Mouse (Mus musculus): ENCODE measurements around the gene Cbfa2t3. TPM values are rescaled to one million over a fixed set of nuclear protein-coding genes. Genes with fewer than 3 reads are reported as not detected.

Cbfa2t3 gene
- polyA plus RNA-seq, 1 experiment from 2014 or later = 23.9 TPM

GRCm38 (mm10) chr8:122737071-122737470 is 38.2 kb upstream of the Cbfa2t3 start:
- H3K4me2 ChIP-seq (ENCODE audit: low read depth, low read length) = no peak overlapping the region
- H3K4me1 ChIP-seq (ENCODE audit: control insufficient read depth, insufficient read depth, low read length) = peaks cover 68% of the 10 kb centered on the region
- H3K9ac ChIP-seq (replicated peaks; ENCODE audit: low read depth, low read length) = no peak overlapping the region
- ATAC-seq (ENCODE audit: low read depth) = no peak
- 58% methylated on average over 4 of the region's 4 CpGs for WGBS
- no peaks in the 10 kb centered on the region for H3K9me3 ChIP-seq (ENCODE audit: control insufficient read depth, low read length)
- no peaks in the 10 kb centered on the region for H3K36me3 ChIP-seq (ENCODE audit: control insufficient read depth, insufficient read depth, low read length)
- H3K27ac ChIP-seq (ENCODE audit: low read depth, low read length) = peak overlapping the region; percentile 90
- no peaks in the 10 kb centered on the region for H3K27me3 ChIP-seq (ENCODE audit: control insufficient read depth, insufficient read depth, low read length)
- H3K4me3 ChIP-seq (ENCODE audit: low read depth, low read length) = no peak overlapping the region

DNA sequence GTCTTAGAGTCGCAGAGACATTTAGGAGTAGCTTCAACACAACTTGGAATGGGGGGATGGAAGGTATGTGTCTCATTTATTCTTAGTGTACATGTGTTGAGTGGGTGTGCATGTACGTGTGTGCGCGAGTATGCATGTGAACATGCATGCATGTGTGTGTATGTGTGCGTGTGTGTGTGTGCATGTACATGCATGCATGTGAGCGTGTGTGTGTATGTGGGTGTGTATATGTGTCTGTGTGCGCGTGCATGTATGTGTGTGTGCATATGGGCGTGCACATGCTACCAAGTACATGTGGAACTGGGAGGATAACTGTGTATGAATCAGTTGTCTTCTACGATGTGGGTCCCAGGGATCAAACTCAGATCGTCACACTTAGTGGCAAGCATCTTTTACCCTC is 37.7 kb upstream of the Cbfa2t3 start:
- Histone ChIP-seq H3K27me3 (ENCODE audit: control insufficient read depth, insufficient read depth, low read length) (no peaks in the 10 kb centered on the region), H3K4me1 (ENCODE audit: control insufficient read depth, insufficient read depth, low read length) (peaks cover 64% of the 10 kb centered on the region), H3K27ac (ENCODE audit: low read depth, low read length) (peak overlapping the region; percentile 90), H3K36me3 (ENCODE audit: control insufficient read depth, insufficient read depth, low read length) (no peaks in the 10 kb centered on the region), H3K9me3 (ENCODE audit: control insufficient read depth, low read length) (no peaks in the 10 kb centered on the region), H3K9ac (replicated peaks; ENCODE audit: low read depth, low read length) (no peak overlapping the region), H3K4me3 (ENCODE audit: low read depth, low read length) (no peak overlapping the region), H3K4me2 (ENCODE audit: low read depth, low read length) (no peak overlapping the region)
- WGBS = 92% methylated on average over 11 of the region's 11 CpGs
- no peak for ATAC-seq (ENCODE audit: low read depth)

DNA sequence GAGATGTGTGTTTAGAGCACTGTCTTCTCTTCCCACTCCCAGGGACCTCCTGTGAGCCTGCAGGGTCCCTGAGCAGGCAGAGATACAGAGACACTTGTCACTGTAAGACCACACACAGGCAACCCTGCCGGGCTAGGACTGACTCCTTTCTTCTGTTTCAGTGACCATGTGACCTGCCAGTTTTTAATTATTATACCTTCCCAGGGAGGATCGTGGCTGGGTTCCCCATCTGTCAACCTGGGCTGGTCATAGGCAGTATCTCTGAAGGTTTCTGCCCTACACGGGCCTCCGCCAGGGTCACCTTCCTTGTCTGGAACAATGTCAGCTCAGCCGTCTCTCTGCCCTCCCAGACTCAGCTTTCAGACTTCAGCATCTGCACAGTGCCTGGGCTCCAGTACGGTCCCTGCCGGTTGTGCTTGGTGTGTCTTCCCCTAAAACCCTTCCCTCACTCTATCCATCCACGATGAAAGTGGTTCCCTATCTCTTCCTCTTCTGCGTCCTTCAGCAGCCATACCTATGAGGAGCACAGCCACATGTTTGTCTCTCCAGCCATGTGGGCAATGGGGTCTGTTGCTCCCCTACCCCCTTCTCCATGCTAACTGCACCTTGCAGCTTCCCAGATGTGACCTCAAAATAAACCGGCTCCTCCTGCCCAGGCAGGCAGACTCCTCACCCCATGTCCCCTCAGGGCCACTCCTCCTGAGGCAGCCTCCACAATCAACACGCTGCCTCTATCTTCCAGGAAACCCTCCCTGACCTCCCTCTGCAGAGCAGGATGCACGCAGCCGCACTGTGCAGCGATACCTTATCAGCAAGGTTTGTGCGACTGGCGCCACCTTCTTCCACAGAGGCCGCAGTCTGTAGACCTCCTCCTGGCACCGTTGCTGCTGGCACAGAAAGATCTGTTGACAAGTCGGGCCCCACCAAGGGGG is 36.9 kb upstream of the Cbfa2t3 start:
- no peak overlapping the region for H3K4me3 ChIP-seq (ENCODE audit: low read depth, low read length)
- H3K27ac ChIP-seq (ENCODE audit: low read depth, low read length) = peak overlapping the region; percentile 65
- peaks cover 56% of the 10 kb centered on the region for H3K4me1 ChIP-seq (ENCODE audit: control insufficient read depth, insufficient read depth, low read length)
- WGBS = 50% methylated on average over 19 of the region's 19 CpGs
- no peaks in the 10 kb centered on the region for H3K27me3 ChIP-seq (ENCODE audit: control insufficient read depth, insufficient read depth, low read length)
- no peak overlapping the region for H3K9ac ChIP-seq (replicated peaks; ENCODE audit: low read depth, low read length)
- H3K9me3 ChIP-seq (ENCODE audit: control insufficient read depth, low read length) = no peaks in the 10 kb centered on the region
- no peak for ATAC-seq (ENCODE audit: low read depth)
- no peak overlapping the region for H3K4me2 ChIP-seq (ENCODE audit: low read depth, low read length)
- H3K36me3 ChIP-seq (ENCODE audit: control insufficient read depth, insufficient read depth, low read length) = no peaks in the 10 kb centered on the region

GRCm38 (mm10) chr8:122735110-122735509 is 36.2 kb upstream of the Cbfa2t3 start:
- no peaks in the 10 kb centered on the region for H3K9me3 ChIP-seq (ENCODE audit: control insufficient read depth, low read length)
- H3K4me2 ChIP-seq (ENCODE audit: low read depth, low read length) = no peak overlapping the region
- no peaks in the 10 kb centered on the region for H3K27me3 ChIP-seq (ENCODE audit: control insufficient read depth, insufficient read depth, low read length)
- no peaks in the 10 kb centered on the region for H3K36me3 ChIP-seq (ENCODE audit: control insufficient read depth, insufficient read depth, low read length)
- no peak overlapping the region for H3K9ac ChIP-seq (replicated peaks; ENCODE audit: low read depth, low read length)
- no peak overlapping the region for H3K4me3 ChIP-seq (ENCODE audit: low read depth, low read length)
- peaks cover 52% of the 10 kb centered on the region for H3K4me1 ChIP-seq (ENCODE audit: control insufficient read depth, insufficient read depth, low read length)
- 61% methylated on average over 3 of the region's 3 CpGs for WGBS
- no peak for ATAC-seq (ENCODE audit: low read depth)
- peak overlapping the region; percentile 65 for H3K27ac ChIP-seq (ENCODE audit: low read depth, low read length)

DNA sequence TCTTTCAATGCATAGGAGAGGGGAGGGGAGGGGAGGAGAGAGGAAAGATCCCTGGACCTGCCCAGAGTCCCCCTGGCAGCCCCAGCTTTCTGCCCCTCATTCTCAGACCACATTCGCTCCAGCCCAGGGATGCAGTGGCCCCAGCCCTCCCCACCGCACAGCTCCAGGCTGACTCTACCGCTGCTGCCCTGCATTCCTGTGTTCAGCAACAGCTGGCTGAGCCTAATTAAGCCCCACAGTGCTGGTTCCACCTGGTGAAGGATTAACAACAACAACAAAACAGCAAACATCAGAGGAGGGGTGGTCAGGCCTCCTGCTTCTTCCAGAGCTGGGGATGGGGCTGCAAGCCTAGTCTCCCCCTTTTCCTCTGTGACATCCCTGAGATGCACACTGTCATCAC is 29.7 kb upstream of the Cbfa2t3 start:
- no peak overlapping the region for H3K27ac ChIP-seq (ENCODE audit: low read depth, low read length)
- no peaks in the 10 kb centered on the region for H3K27me3 ChIP-seq (ENCODE audit: control insufficient read depth, insufficient read depth, low read length)
- no peak overlapping the region for H3K9ac ChIP-seq (replicated peaks; ENCODE audit: low read depth, low read length)
- H3K4me2 ChIP-seq (ENCODE audit: low read depth, low read length) = no peak overlapping the region
- no peak overlapping the region for H3K4me3 ChIP-seq (ENCODE audit: low read depth, low read length)
- 0 out of 2 replicates have a peak, but pooled peaks have one; percentile 11 for ATAC-seq (ENCODE audit: low read depth)
- H3K4me1 ChIP-seq (ENCODE audit: control insufficient read depth, insufficient read depth, low read length) = 0 out of 2 replicates have a peak, but pooled peaks cover 3% of the 10 kb centered on the region
- WGBS = 12% methylated on average over 3 of the region's 3 CpGs
- H3K9me3 ChIP-seq (ENCODE audit: control insufficient read depth, low read length) = no peaks in the 10 kb centered on the region
- no peaks in the 10 kb centered on the region for H3K36me3 ChIP-seq (ENCODE audit: control insufficient read depth, insufficient read depth, low read length)

GRCm38 (mm10) chr8:122727412-122727811 is 28.5 kb upstream of the Cbfa2t3 start:
- Histone ChIP-seq H3K27ac (ENCODE audit: low read depth, low read length) (no peak overlapping the region), H3K4me3 (ENCODE audit: low read depth, low read length) (no peak overlapping the region), H3K9me3 (ENCODE audit: control insufficient read depth, low read length) (no peaks in the 10 kb centered on the region), H3K36me3 (ENCODE audit: control insufficient read depth, insufficient read depth, low read length) (no peaks in the 10 kb centered on the region), H3K4me2 (ENCODE audit: low read depth, low read length) (no peak overlapping the region), H3K27me3 (ENCODE audit: control insufficient read depth, insufficient read depth, low read length) (no peaks in the 10 kb centered on the region), H3K9ac (replicated peaks; ENCODE audit: low read depth, low read length) (no peak overlapping the region), H3K4me1 (ENCODE audit: control insufficient read depth, insufficient read depth, low read length) (0 out of 2 replicates have a peak, but pooled peaks cover 3% of the 10 kb centered on the region)
- ATAC-seq (ENCODE audit: low read depth) = no peak
- WGBS = 70% methylated on average over 5 of the region's 5 CpGs

DNA sequence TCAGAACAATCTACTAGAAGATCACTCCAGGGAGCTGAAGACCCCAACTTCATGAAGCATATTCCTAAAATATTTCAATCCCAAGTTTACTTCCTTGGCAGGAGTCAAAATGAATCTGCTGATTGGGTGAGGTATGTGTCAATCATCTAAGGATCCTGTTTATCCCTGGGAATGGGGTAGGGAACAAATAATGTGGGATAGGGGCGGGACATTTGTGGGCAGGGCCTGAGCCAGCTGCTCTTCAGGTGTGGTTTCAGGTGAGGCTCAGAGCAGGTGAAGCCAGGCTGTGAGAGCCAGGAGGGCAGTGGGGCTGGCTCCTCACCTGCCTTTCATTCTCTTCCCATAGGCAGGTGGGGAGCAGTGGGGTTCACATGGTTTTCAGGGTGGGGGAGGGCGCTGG is 27.9 kb upstream of the Cbfa2t3 start:
- H3K27ac ChIP-seq (ENCODE audit: low read depth, low read length) = no peak overlapping the region
- no peak for ATAC-seq (ENCODE audit: low read depth)
- H3K27me3 ChIP-seq (ENCODE audit: control insufficient read depth, insufficient read depth, low read length) = no peaks in the 10 kb centered on the region
- 0 out of 2 replicates have a peak, but pooled peaks cover 3% of the 10 kb centered on the region for H3K4me1 ChIP-seq (ENCODE audit: control insufficient read depth, insufficient read depth, low read length)
- no peak overlapping the region for H3K4me3 ChIP-seq (ENCODE audit: low read depth, low read length)
- H3K9ac ChIP-seq (replicated peaks; ENCODE audit: low read depth, low read length) = no peak overlapping the region
- no peaks in the 10 kb centered on the region for H3K36me3 ChIP-seq (ENCODE audit: control insufficient read depth, insufficient read depth, low read length)
- no peaks in the 10 kb centered on the region for H3K9me3 ChIP-seq (ENCODE audit: control insufficient read depth, low read length)
- no peak overlapping the region for H3K4me2 ChIP-seq (ENCODE audit: low read depth, low read length)
- 79% methylated on average over 2 of the region's 2 CpGs for WGBS

GRCm38 (mm10) chr8:122725187-122725586 is 26.3 kb upstream of the Cbfa2t3 start:
- no peak overlapping the region for H3K4me3 ChIP-seq (ENCODE audit: low read depth, low read length)
- 93% methylated on average over 6 of the region's 6 CpGs for WGBS
- no peak overlapping the region for H3K4me2 ChIP-seq (ENCODE audit: low read depth, low read length)
- no peaks in the 10 kb centered on the region for H3K36me3 ChIP-seq (ENCODE audit: control insufficient read depth, insufficient read depth, low read length)
- H3K9me3 ChIP-seq (ENCODE audit: control insufficient read depth, low read length) = no peaks in the 10 kb centered on the region
- peaks cover 16% of the 10 kb centered on the region for H3K4me1 ChIP-seq (ENCODE audit: control insufficient read depth, insufficient read depth, low read length)
- no peaks in the 10 kb centered on the region for H3K27me3 ChIP-seq (ENCODE audit: control insufficient read depth, insufficient read depth, low read length)
- ATAC-seq (ENCODE audit: low read depth) = no peak
- H3K27ac ChIP-seq (ENCODE audit: low read depth, low read length) = no peak overlapping the region
- no peak overlapping the region for H3K9ac ChIP-seq (replicated peaks; ENCODE audit: low read depth, low read length)
